In the genomic region with DNA sequence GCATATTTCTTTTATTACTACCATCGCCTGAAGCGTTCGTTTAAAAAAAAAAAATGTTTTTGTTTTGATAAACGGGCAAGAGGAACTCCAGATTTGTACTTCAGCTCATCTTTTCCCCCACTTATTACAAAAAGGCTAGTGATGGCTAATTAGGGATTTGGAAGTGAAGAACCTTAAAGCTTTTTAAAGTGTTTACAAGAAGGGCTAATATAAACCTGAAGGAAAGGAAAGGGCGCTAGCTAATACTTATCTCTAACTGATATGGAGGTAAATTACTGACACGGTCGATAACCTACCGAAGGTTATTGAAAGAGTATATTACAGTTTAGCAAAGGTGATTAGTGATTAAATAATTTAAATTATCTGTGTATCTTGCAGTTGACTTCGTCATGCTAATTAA, we compare ENCODE assay signal across 8 mouse cellular contexts. TPM values are rescaled to one million over a fixed set of nuclear protein-coding genes. Genes with fewer than 3 reads are reported as not detected.
DNase-seq lines count a peak whose midpoint lies in the region; ATAC-seq and TF ChIP-seq lines count a peak whose summit lies in the region.

No protein-coding gene starts in this region.

- 1% methylated on average over 9 of the region's 9 CpGs for WGBS in limb, embryonic 15.5 days

- no peak for DNase-seq in testis, postnatal 14 days (ENCODE audit: low spot score)
- DNase-seq in right cerebral cortex, adult 2 months (ENCODE audit: low spot score in 2 of 2), result no peak
- DNase-seq in urinary bladder, postnatal 36 days (ENCODE audit: low spot score in 2 of 2), result no peak
- no peak for DNase-seq in left cerebral cortex, adult 9 months (ENCODE audit: low spot score in 2 of 2)

- peaks cover 8% of the 10 kb centered on the region for H3K36me3 ChIP-seq in erythroblast, embryonic 14.5 days (ENCODE audit: control insufficient read depth)
- no peaks in the 10 kb centered on the region for H3K36me3 ChIP-seq in testis, adult 2 months (ENCODE audit: control insufficient read depth, insufficient read depth, low read length)
- H3K36me3 ChIP-seq in limb, embryonic 15.5 days, result no peaks in the 10 kb centered on the region

- TF ChIP-seq POLR2A in testis, adult 2 months (IDR thresholded peaks at IDR 0.05; ENCODE audit: control insufficient read depth, low read depth, low read length), result no peak

- no peaks in the 10 kb centered on the region for H3K27me3 ChIP-seq in erythroblast, embryonic 14.5 days (ENCODE audit: control insufficient read depth)
- H3K27me3 ChIP-seq in testis, adult 2 months (ENCODE audit: control insufficient read depth, insufficient read depth, low read length), result no peaks in the 10 kb centered on the region
- no peaks in the 10 kb centered on the region for H3K27me3 ChIP-seq in limb, embryonic 15.5 days

- peak overlapping the region; percentile 91; the same call in 1 of the 2 replicates for H3K9ac ChIP-seq in limb, embryonic 15.5 days

- H3K9me3 ChIP-seq in erythroblast, embryonic 14.5 days (ENCODE audit: control insufficient read depth, low read length), result no peaks in the 10 kb centered on the region
- no peaks in the 10 kb centered on the region for H3K9me3 ChIP-seq in limb, embryonic 15.5 days

- H3K4me1 ChIP-seq in erythroblast, embryonic 14.5 days (ENCODE audit: control insufficient read depth), result peaks cover 22% of the 10 kb centered on the region
- peaks cover 2% of the 10 kb centered on the region; the same call in 1 of the 2 replicates for H3K4me1 ChIP-seq in testis, adult 2 months (ENCODE audit: control insufficient read depth, insufficient read depth, low read length)
- peaks cover 6% of the 10 kb centered on the region; the same call in 1 of the 2 replicates for H3K4me1 ChIP-seq in limb, embryonic 15.5 days

- H3K4me3 ChIP-seq in erythroblast, embryonic 14.5 days (replicated peaks), result peak overlapping the region; percentile 98
- H3K4me3 ChIP-seq in testis, adult 2 months (ENCODE audit: control insufficient read depth, low read depth, low read length), result peak overlapping the region; percentile 84
- peak overlapping the region; percentile 78 for H3K4me3 ChIP-seq in limb, embryonic 15.5 days

- ATAC-seq in erythroblast, adult 5-6 weeks (replicated peaks; ENCODE audit: low FRiP score, poor library complexity, severe bottlenecking), result no peak
- ATAC-seq in limb, embryonic 15.5 days (ENCODE audit: insufficient number of reproducible peaks, low FRiP score, low TSS enrichment, low read depth), result no peak

- H3K27ac ChIP-seq in testis, adult 2 months (ENCODE audit: control insufficient read depth, insufficient read depth, low read depth, low read length), result no peak overlapping the region
- peak overlapping the region; percentile 99 for H3K27ac ChIP-seq in limb, embryonic 15.5 days

- no peak for TF ChIP-seq CTCF in testis, adult 2 months (IDR thresholded peaks at IDR 0.05; ENCODE audit: control insufficient read depth, insufficient read depth, insufficient replicate concordance, low read depth, low read length)

- H3K4me2 ChIP-seq in limb, embryonic 15.5 days, result peak overlapping the region; percentile 56

RNA-seq across cellular contexts. Expression of a gene that starts 0.9 kb away (rescaled TPM):
- 0.29 and 0.39 TPM in 2 replicates for polyA plus RNA-seq in erythroblast, embryonic 14.5 days (2012)
- 81.3 and 92.0 TPM in 2 replicates for total RNA-seq in erythroblast, adult 5-6 weeks (2015; ENCODE audit: low replicate concordance)
- total RNA-seq in erythroblast, adult 5-6 weeks (2017; ENCODE audit: low replicate concordance), result 131 and 135 TPM in 2 replicates
- polyA plus RNA-seq in testis, adult 2 months (2012; rRNA removed), result 1.6 and 2.2 TPM in 2 replicates
- 86.1 and 87.9 TPM in 2 replicates for polyA plus RNA-seq in limb, embryonic 15.5 days (2015; fragmentation: Nextera tagmentation; extraction: Ambion mirVana)

Comparison
In these comparisons a context has a peak if more than half of its experiments do, and no peak if none do; other contexts are left out.
1. RNA of a gene that starts 0.9 kb away (polyA plus RNA-seq): 86.1 to 87.9 TPM in limb, embryonic 15.5 days; 1.6 to 2.2 TPM in testis, adult 2 months and 0.29 to 0.39 TPM in erythroblast, embryonic 14.5 days; every median in the first group is over 10 times any median in the second.
2. Peak in every context shown above with its lines, with median percentiles within 50 percentile points of each other: H3K4me3 ChIP-seq.